Mouse (Mus musculus): ENCODE measurements around the gene Car6.

The Car6 gene

GRCm38 (mm10) chr4:150188236-150188635 lies 12.9 kb downstream of the Car6 start:
- DNase-seq (ENCODE audit: low spot score in 2 of 2) = no peak

- DNase-seq (ENCODE audit: low spot score in 2 of 2) = no peak
Measured at GRCm38 (mm10) chr4:150181304-150181703, 19.8 kb downstream of the Car6 start.

GRCm38 (mm10) chr4:150178131-150178530 lies 23.0 kb downstream of the Car6 start:
- no peak for DNase-seq (ENCODE audit: low spot score in 2 of 2)

GRCm38 (mm10) chr4:150177122-150177521 lies 24.0 kb downstream of the Car6 start:
- no peak for DNase-seq (ENCODE audit: low spot score in 2 of 2)

- DNase-seq (ENCODE audit: low spot score in 2 of 2) = peak in 1 of 2 experiments; percentile 35
Measured at GRCm38 (mm10) chr4:150176535-150176934, 24.6 kb downstream of the Car6 start.

GRCm38 (mm10) chr4:150174027-150174426 lies 27.1 kb downstream of the Car6 start:
- no peak for DNase-seq (ENCODE audit: low spot score in 2 of 2)

- peak; percentile 42 to 64 for DNase-seq (ENCODE audit: low spot score in 2 of 2)
Measured at GRCm38 (mm10) chr4:150173281-150173680, 27.9 kb downstream of the Car6 start.

GRCm38 (mm10) chr4:150172107-150172506 lies 29.0 kb downstream of the Car6 start:
- no peak for DNase-seq (ENCODE audit: low spot score in 2 of 2)

GRCm38 (mm10) chr4:150168406-150168805 lies 32.7 kb downstream of the Car6 start:
- DNase-seq (ENCODE audit: low spot score in 2 of 2) = peak; percentile 62 to 76

- no peak for DNase-seq (ENCODE audit: low spot score in 2 of 2)
Measured at GRCm38 (mm10) chr4:150164875-150165274, 36.3 kb downstream of the Car6 start.

- no peak for DNase-seq (ENCODE audit: low spot score in 2 of 2)
Measured at GRCm38 (mm10) chr4:150162561-150163169, 38.5 kb downstream of the Car6 start.

GRCm38 (mm10) chr4:150159458-150159857 lies 41.7 kb downstream of the Car6 start:
- DNase-seq (ENCODE audit: low spot score in 2 of 2) = no peak

GRCm38 (mm10) chr4:150157348-150157882 lies 43.7 kb downstream of the Car6 start:
- no peak for DNase-seq (ENCODE audit: low spot score in 2 of 2)

- DNase-seq (ENCODE audit: low spot score in 2 of 2) = no peak
Measured at GRCm38 (mm10) chr4:150155731-150156130, 45.4 kb downstream of the Car6 start.

- DNase-seq (ENCODE audit: low spot score in 2 of 2) = no peak
Measured at GRCm38 (mm10) chr4:150155301-150155700, 45.8 kb downstream of the Car6 start.

- DNase-seq (ENCODE audit: low spot score in 2 of 2) = no peak
Measured at GRCm38 (mm10) chr4:150152483-150152882, 48.6 kb downstream of the Car6 start.

GRCm38 (mm10) chr4:150151045-150151444 lies 50.1 kb downstream of the Car6 start:
- DNase-seq (ENCODE audit: low spot score in 2 of 2) = no peak

GRCm38 (mm10) chr4:150146286-150146685 lies 54.8 kb downstream of the Car6 start:
- DNase-seq (ENCODE audit: low spot score in 2 of 2) = no peak

GRCm38 (mm10) chr4:150144242-150144641 lies 56.9 kb downstream of the Car6 start:
- DNase-seq (ENCODE audit: low spot score in 2 of 2) = no peak

GRCm38 (mm10) chr4:150140346-150140745 lies 60.8 kb downstream of the Car6 start:
- no peak for DNase-seq (ENCODE audit: low spot score in 2 of 2)

GRCm38 (mm10) chr4:150139090-150139489 lies 62.0 kb downstream of the Car6 start:
- DNase-seq (ENCODE audit: low spot score in 2 of 2) = no peak

GRCm38 (mm10) chr4:150138084-150138543 lies 63.0 kb downstream of the Car6 start:
- peak; percentile 78 for DNase-seq (ENCODE audit: low spot score in 2 of 2)

- no peak for DNase-seq (ENCODE audit: low spot score in 2 of 2)
Measured at GRCm38 (mm10) chr4:150137368-150138083, 63.6 kb downstream of the Car6 start.

Measured in right cerebral cortex, postnatal 10 days (tissue).